Mouse (Mus musculus) lung, adult 2 months (tissue): Measurements from ENCODE around the gene Fxyd5.

Experiments used
- CTCF ChIP-seq: fragments of 200-500 bp; IDR thresholded peaks from 2 replicates; pipeline ENCODE4 v1.5.1; 2011; ENCODE audit warnings: mild to moderate bottlenecking, low read length, control low read depth; ENCODE audit not compliant: insufficient read depth
- POLR2A ChIP-seq: fragments of 200-500 bp; IDR thresholded peaks from 2 replicates; pipeline ENCODE4 v1.6.1; 2011; ENCODE audit warnings: low read depth, mild to moderate bottlenecking, control low read depth, low read length, borderline replicate concordance; ENCODE audit errors: extremely low read depth

DNA sequence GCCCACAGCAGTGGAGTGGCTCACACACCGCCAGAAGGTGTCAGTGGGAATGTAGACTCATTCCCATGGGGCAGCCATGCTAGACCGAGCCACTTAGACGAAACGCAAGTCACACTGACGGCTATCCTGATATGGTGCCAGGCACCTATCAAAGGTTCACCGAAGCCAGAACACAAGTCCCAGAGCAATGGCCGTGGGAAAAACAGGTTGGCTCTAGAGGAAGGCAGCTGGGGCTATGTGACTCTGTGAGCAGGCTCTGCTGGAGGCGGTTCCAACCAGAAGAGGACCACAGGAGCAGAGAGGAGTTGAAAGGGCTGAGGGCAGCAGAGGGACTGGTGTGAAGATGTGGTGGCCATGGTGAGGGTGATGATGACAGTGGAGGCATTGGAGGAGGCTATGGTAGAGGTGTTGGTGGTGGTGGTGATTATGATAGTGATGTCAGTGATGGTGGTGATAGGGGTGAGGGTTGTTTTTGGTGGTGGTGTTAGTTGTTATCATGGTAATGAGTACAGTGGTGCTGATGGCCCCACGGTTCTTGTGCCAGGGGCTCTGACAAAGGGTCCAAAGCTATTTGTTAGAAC lies 44.0 kb upstream of the Fxyd5 start:
- TF ChIP-seq CTCF (no peak), POLR2A (no peak)
